Mouse (Mus musculus) liver, adult (tissue): ENCODE measurements around the gene Alkbh2.

Experiments used
- GATA4 ChIP-seq: IDR thresholded peaks from 2 replicates; pipeline ENCODE4 v1.6.1; 2014; ENCODE audit warnings: mild to moderate bottlenecking, low read length; ENCODE audit not compliant: insufficient replicate concordance

Gene Alkbh2

DNA sequence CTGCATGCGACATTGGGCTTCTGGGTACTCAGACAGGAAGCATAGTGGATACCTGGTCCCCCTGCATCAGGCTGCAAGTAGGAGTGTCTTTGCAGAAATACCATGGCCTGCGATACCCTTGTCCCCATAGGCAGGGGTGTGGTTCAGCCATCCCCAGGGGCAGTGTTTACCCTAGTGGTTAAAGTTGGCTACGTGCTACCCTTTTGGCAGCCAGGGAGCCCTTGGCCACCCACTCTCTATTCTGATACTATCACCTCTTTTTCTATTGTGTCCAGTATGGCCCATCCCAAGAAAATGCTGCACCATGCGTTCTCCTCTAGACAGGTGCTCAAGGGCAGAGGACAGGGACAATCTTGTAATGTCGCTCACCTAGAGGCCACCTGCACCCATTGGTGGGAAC lies 26.7 kb upstream of the Alkbh2 start:
- no peak for TF ChIP-seq GATA4

DNA sequence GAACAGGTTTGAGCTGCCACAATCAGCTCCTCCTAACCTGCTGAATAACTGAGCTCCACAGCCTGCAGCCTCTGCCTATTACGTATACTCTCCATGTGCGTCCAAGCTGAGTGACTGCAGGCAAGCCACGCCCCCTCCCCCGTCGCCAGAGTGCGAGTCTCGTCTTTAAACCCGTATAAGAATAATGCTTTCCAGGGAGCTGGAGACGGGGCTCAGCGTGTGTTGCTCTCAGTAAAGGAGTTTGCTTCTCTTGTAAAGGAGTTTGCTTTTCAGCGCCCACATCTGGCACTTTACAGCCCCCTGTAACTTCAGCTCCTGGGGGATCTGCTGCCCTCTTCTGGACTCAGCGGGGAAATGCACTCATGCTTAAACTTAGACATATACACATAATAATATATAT lies 25.5 kb upstream of the Alkbh2 start:
- no peak for TF ChIP-seq GATA4

DNA sequence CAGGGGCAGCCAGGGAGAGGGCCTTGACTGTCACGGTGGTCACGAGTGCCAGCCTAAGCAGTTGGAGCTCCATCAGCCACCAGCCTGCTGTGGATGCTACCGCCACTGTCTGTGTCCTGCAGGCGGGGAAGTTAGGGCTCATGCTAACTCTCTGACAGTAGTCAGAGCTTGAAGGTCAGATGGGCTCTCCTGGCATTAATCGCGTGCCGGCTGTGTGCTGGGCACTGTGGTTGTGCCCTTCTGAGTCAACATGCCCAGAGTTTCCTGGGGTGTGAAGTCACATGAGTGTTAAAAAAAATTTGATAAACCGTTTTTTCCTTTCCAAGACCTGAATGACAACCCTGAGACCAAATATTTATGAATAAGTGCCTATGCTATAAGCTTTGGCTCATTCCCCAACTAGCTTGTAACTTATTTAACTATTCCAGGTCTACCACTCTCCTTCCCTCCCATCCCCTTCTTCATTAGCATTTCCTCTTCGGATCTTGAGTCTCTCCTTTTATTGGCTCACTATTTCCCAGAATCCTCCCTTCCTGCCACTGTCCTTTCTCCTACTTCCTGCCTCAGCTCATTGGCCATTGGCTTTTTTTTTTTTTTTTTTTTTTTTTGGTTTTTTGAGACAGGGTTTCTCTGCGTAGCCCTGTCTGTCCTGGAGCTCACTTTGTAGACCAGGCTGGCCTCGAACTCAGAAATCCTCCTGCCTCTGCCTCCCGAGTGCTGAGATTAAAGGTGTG lies 24.5 kb upstream of the Alkbh2 start:
- TF ChIP-seq GATA4, result no peak

DNA sequence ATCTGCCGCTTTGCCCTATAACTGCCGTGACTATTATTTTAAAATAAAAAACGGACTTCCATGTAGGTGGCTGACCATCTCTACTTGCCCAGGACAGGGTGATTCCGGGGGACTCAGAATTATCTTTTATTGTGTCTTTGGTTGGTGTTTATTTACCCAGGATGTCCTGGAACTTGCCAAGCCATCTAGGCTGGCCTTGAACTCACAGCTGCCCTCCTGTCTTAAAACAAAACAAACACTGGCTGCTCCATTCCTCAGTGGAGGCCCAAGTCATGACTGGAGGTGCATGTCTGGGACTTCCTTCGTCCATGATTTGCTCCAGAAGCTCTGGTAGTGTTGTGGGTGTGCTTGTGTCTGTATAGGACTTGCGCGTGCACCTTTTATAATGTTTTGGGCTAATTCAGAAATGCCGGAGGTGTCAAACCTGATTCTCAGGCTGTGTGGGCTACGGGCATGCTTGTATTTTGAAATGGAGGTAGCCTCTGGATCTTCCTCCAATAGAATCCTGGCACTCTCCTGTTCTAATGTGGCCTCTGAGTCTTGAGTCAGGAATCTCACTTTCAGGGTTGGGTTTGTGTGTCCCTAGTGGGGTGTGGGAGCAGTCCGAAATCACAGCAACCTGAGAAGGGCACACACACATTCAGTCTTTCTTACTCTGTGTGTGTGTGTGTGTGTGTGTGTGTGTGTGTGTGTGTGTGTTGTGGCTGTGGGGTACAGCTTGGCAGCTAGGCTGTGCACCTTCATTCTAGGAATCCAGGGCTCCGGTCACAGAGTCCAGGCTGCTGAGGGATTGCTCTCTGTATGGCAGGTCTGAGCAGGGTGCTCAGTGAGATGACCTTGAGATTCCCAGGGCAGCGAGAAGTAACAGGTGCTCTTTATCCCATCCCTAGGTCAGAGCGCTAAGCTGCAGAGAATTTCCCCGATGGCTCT lies 19.3 kb upstream of the Alkbh2 start:
- TF ChIP-seq GATA4, result no peak

DNA sequence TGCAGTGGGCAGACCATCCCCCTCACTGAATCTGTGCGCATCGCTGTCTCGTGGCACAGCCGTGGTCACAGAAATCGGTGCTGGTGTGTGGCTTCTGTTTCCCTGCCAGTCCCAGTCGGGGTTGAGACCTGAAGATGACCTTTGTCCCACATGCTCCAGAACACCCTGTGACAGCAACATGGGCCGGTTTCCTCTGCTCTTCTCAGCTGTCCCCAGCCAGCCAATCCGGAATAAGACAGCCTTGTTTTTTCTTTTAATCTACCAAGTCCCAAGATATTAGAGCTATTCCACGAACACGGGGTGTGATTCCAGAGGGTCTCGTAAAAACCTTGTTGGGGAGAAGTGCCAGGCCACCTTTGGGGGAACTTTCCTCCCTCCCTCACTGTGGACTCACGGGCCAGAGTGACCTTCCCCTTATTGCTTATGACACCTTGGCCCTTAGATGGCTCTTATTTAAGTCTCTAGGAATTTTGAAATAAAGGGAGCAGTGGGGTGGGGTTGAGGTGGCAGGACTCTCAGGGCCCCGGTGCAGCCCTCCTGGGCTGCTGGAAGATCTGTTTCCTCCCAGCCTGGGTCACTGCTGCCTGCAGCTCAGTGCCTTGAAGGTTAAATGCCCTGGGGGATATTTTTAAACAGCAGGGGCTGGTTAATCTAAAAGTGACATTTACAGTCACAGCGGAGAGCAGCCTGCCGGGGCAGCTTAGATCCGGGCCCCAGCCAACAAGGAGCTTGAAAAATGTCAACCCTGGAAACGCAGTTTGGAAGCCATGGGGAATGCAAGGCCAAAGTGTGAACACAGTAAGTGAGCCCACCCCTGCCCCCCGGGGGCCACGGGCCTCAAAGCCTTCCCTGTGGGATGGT lies 18.2 kb upstream of the Alkbh2 start, which contains the start of gene Acacb:
Gene Acacb (plus strand): TSS at position 508 of the 861 bp plus-strand sequence.
- TF ChIP-seq GATA4, result no peak

DNA sequence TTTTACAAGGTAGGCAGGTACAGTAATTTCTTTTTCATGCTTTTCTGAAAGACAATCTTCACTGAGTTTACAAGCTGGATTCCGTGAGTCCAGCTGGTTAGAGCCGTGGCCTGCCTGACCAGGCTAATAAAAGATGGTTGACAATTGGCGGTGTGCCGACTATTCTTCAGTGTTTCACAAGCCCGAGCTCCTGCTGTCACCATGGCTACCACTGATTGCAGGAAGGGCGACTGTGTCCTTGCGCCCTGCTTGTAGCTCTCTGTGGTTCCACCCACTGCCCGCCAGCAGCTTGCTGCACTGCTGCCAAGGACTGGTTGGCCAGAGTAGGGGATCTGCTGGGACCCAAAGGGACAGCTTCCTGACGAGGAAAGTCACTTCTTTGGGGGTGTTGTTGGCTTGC lies 11.2 kb upstream of the Alkbh2 start:
- TF ChIP-seq GATA4, result no peak; the same call in 1 of the 2 replicates

DNA sequence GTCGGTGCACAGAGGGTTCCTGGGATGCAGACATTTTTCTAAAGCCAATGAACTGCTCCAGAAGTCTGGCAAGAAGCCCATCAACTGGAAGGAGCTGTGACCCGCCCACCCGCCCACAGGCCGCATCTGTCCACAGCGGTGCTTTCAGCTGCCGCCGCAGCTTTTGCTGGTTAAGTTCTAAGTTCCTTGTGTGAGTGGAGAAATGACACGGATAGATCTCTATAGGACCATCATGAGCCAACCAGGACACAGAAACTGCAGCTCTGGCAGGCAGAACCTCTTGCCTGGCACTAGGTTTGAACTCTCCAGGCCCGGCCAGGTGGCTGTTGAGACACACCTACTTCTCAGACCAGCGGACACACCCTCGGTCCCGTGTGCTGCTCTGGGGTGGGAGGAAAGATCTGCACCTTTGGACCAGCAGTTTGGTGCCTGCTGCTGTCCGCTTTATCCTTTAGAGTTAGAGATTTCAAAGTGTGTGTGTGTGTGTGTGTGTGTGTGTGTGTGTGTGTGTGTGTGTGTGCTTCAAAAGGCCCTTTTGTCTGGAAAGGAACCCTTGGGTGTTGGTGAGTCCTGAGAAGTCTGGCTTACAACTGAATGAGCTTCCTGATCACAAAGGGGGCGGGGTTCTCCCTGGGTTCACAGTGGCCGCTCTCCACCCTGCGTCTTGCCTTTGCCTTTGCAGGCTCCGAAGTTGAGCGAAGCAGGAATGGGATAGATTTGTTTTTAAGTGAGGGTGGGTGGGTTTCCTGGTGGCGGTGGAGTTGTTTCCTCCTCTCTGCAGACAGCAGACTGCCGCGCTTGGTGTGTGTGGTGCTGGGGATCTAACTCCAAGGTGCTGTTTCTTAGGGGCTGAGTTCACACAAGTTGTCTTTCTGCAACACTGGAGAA lies 10.5 kb upstream of the Alkbh2 start:
- no peak for TF ChIP-seq GATA4

DNA sequence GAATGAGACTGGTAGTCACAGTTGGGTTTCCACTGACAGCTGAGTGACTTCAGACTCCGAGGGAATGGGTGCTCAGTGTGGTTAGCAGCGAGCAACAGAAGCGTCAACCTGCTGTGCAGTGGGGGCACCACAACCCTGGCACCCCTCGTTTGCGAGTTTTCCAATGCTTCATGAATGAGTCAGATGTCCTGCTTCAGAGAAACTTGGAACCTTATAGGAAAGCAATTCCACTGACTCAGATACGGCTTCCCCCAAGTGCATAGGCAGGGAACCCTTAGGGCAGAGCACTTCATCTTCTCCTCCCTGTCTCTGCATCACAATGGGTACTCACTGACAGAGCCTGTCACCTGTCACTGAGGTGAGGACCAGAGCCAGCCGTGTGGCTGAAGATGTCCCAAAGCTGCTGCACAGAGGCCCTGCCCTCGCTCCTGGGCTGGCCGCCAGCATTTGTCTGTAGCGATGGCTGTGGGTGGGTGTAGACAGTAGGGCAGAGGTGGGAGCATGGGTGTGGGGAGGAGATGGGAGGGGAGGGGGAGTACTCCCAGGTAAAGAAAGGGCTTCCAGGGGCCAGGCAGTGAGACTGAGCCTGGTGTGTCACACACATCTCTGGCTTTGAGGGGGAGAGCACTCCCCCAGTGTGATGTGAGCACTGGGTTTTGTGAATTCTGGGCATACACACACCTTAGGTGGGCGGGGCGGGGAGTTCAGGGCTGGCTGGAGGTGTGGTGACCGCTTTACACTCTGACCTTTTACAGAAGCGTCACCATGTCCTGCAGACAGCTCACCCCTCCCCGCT lies 9.7 kb upstream of the Alkbh2 start:
- no peak for TF ChIP-seq GATA4

DNA sequence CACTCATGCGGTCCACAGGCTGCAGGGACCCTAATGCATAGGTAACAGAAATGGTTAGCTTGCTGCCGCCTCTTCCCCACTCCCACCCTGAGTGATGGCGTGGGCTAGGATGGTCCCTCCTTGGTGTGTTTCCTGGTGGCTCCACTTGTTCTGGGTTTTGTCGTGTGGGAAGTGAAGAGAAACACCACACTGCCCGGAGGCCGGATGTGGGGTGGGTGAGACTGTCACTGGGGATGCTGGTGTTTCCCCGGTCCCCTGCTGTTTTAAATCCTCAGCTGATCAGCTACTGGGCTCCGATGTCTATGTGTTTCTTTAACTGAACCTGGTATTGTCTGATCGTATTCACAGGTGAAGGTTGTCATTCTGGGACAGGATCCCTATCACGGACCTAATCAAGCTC lies 7.5 kb upstream of the Alkbh2 start:
- no peak for TF ChIP-seq GATA4

DNA sequence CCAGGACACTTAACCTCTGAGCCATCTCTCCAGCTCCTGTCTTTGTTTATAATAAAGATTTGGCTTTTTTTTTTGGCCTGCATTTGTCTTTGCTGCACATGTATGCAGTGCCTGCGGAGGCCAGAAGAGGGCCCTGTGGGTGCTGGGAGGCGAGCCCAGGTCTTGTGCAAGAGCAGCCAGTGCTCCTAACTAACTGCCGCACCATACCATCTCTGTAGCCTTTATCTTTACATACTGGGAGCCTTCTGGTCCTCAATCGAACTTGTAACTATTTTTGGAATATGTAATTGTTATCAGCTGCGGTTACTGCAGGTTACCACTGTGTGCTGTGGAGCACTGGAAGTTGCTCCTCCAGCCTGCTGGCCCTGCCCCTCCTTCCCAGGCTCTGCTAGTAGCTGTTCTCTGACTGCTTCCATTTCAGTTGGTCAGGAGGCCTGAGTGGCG lies 6.1 kb upstream of the Alkbh2 start:
- TF ChIP-seq GATA4, result no peak; the same call in 1 of the 2 replicates

DNA sequence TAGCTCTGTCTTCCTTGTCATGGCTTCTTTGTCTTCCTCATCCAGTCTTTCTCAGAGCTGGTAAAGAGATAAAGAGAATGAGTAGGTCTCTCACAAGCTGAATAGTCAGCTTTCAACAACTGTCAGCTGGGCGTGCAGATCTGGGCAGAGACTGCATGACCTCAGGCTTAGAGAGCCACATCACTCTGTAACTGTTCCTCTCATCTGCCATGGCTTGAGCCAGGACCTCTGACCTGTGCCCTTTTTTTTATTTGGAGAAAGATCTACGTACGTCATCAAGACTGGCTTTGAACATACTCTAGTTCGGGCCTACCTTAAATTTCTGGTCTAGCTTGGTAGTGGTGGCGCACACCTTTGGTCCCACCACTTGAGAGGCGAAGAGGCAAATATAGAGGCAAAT lies 4.8 kb upstream of the Alkbh2 start:
- no peak for TF ChIP-seq GATA4

DNA sequence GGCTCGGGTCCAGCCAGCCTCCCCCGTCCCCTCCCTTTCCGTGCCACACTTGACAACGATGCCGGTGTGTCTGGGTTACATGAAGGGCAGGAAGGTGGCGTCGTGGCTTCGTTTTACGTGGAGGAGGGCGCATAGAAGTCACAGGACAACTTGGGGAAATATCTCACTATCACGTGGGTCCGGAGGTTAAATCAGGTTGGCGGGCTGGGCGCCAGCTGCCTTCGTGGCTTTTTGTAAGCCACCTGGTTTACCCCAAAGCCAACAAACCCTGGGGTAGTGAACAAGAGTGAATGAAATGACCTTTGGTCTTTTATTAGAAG lies 3.5 kb upstream of the Alkbh2 start:
- TF ChIP-seq GATA4, result no peak

DNA sequence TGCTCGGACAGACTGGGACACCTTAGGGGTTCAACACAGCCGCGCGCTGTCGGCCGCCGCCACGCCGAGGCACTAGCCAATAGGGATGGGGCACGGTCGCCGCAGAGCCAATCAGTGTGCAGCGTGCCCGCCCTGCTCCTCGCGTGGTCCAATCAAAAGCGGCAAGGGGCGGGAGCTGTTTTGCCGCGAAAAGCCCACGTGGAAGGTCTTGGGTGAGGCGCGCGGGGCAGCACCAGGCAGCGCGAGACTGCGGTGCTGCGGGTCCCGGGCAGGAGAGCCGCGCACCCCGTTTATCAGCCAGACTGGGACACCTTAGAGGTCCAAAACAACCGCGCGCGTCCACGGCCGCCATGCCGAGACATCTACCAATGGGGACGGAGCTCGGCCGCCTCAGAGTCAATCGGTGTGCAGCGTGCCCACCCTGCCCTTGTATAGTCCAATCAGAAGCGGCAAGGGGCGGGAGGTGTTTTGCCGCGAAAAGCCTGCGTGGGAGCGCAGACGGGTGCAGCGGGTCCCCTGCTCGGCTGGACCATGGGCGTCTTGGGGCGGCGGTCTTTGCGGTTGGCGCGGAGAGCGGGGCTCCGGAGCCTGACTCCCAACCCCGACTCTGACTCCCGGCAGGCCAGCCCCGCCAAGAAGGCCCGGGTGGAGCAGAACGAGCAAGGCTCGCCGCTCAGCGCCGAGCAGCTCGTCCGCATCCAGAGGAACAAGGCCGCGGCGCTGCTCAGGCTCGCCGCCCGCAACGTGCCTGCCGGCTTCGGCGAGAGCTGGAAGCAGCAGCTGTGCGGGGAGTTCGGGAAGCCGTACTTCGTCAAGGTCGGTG lies 2.9 kb upstream of the Alkbh2 start:
- peak; percentile 5; the same call in 1 of the 2 replicates for TF ChIP-seq GATA4

DNA sequence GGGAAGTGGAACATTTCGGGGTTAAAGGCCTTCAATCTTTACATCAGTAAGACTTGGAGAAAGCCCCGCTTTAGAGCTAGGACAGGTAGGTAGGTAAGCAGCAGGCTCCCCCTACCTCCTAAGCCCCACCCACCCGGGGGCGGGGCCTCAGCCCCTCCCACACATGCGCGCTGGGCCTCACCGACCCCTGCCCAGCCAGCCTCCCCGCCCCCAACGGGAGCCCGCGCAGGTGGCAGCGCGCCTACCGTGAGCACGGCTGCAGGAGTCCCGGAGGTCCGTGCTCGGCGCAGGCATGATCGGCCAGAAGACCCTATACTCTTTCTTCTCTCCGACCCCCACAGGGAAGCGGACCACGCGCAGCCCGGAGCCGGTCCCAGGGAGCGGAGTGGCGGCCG lies 2.2 kb upstream of the Alkbh2 start, which contains the start of gene Ung:
Gene Ung (plus strand): TSS at position 176 of the 395 bp plus-strand sequence.
- TF ChIP-seq GATA4, result no peak
